Mouse (Mus musculus) urinary bladder, postnatal 36 days (tissue): ENCODE data around the gene Lmo1.

ENCODE experiments used
- DNase-seq, 2 experiments: peaks; one replicate each; pipeline ENCODE4 v3.0.0; 2022; ENCODE audit warnings: low spot score in 2 of 2, mixed read lengths in 1 of 2

Gene Lmo1

GRCm38 (mm10) chr7:109174949-109175669, at the start of gene Lmo1:
Gene Lmo1, minus strand, starts transcription at chr7:109175207.
- peak; percentile 51 to 56 for DNase-seq

- no peak for DNase-seq
Measured at GRCm38 (mm10) chr7:109221716-109222110, 46.7 kb upstream of the Lmo1 start.

GRCm38 (mm10) chr7:109220766-109221715, 46.0 kb upstream of the Lmo1 start:
- no peak for DNase-seq

GRCm38 (mm10) chr7:109220026-109220425, 45.0 kb upstream of the Lmo1 start:
- DNase-seq, result no peak

- DNase-seq, result no peak
Measured at GRCm38 (mm10) chr7:109218977-109219271, 43.9 kb upstream of the Lmo1 start.

GRCm38 (mm10) chr7:109218130-109218976, 43.3 kb upstream of the Lmo1 start:
- DNase-seq, result peak; percentile 70 to 81

GRCm38 (mm10) chr7:109209804-109210203, 34.8 kb upstream of the Lmo1 start:
- DNase-seq, result no peak

- DNase-seq, result no peak
Measured at GRCm38 (mm10) chr7:109207811-109208210, 32.8 kb upstream of the Lmo1 start.

- DNase-seq, result no peak
Measured at GRCm38 (mm10) chr7:109206358-109206757, 31.4 kb upstream of the Lmo1 start.

GRCm38 (mm10) chr7:109203140-109203539, 28.1 kb upstream of the Lmo1 start:
- no peak for DNase-seq

GRCm38 (mm10) chr7:109200559-109200958, 25.6 kb upstream of the Lmo1 start:
- no peak for DNase-seq

- no peak for DNase-seq
Measured at GRCm38 (mm10) chr7:109197161-109197650, 22.2 kb upstream of the Lmo1 start.

GRCm38 (mm10) chr7:109196399-109197082, 21.5 kb upstream of the Lmo1 start:
- no peak for DNase-seq

- DNase-seq, result no peak
Measured at GRCm38 (mm10) chr7:109195982-109196381, 21.0 kb upstream of the Lmo1 start.

- DNase-seq, result no peak
Measured at GRCm38 (mm10) chr7:109194850-109195249, 19.8 kb upstream of the Lmo1 start.

GRCm38 (mm10) chr7:109187244-109188035, 12.4 kb upstream of the Lmo1 start:
- peak; percentile 70 to 78 for DNase-seq

- DNase-seq, result no peak
Measured at GRCm38 (mm10) chr7:109185975-109186374, 11.0 kb upstream of the Lmo1 start.

- no peak for DNase-seq
Measured at GRCm38 (mm10) chr7:109185564-109185963, 10.6 kb upstream of the Lmo1 start.

GRCm38 (mm10) chr7:109176688-109177087, 1.7 kb upstream of the Lmo1 start:
- DNase-seq, result no peak
